Mouse (Mus musculus): ENCODE data around the gene Filip1. TPM values are rescaled to one million over a fixed set of nuclear protein-coding genes. Genes with fewer than 3 reads are reported as not detected.

Filip1 gene
- total and polyA plus RNA-seq, 3 experiments, result not detected

GRCm38 (mm10) chr9:79932578-79932977, 80.1 kb downstream of the Filip1 start:
- DNase-seq (ENCODE audit: low read depth, low spot score), result peak; percentile 49
- no peak overlapping the region for H3K4me3 ChIP-seq (ENCODE audit: control insufficient read depth in 1 of 2, insufficient read depth in 1 of 2, low read depth in 2 of 2, low read length in 2 of 2)
- no peaks in the 10 kb centered on the region for H3K36me3 ChIP-seq (ENCODE audit: control insufficient read depth in 1 of 2, insufficient read depth in 2 of 2, low read length in 2 of 2)
- H3K4me1 ChIP-seq (ENCODE audit: control insufficient read depth in 1 of 2, insufficient read depth in 2 of 2, low read length in 2 of 2), result peaks cover 0 to 2% of the 10 kb centered on the region in 2 experiments; a peak in 1 of 4 replicates
- H3K27me3 ChIP-seq (ENCODE audit: control insufficient read depth in 1 of 2, insufficient read depth in 2 of 2, low read length in 2 of 2), result peaks cover 0 to 1% of the 10 kb centered on the region in 2 experiments; a peak in 1 of 4 replicates
- no peaks in the 10 kb centered on the region for H3K79me2 ChIP-seq (ENCODE audit: control insufficient read depth, insufficient read depth, low read length, poor library complexity)
- no peak overlapping the region for H3K27ac ChIP-seq (ENCODE audit: control insufficient read depth, low read depth, low read length)
- H3K9ac ChIP-seq (ENCODE audit: control insufficient read depth, low read depth, low read length, poor library complexity, severe bottlenecking), result no peak overlapping the region
- H3K9me3 ChIP-seq (replicated peaks; ENCODE audit: insufficient read depth, low read length), result no peaks in the 10 kb centered on the region
- TF ChIP-seq EP300 (IDR thresholded peaks at IDR 0.05; ENCODE audit: low read depth in 1 of 2, low read length in 2 of 2) (0 out of 4 replicates have a peak, but pooled peaks of 1 of the 2 experiments have one; percentile 20), ELF1 (IDR thresholded peaks at IDR 0.05; ENCODE audit: low read depth, low read length) (no peak), TAL1 (IDR thresholded peaks at IDR 0.05; ENCODE audit: low read length) (no peak)

GRCm38 (mm10) chr9:79928092-79928491, 84.6 kb downstream of the Filip1 start:
- Histone ChIP-seq H3K4me3 (ENCODE audit: control insufficient read depth in 1 of 2, insufficient read depth in 1 of 2, low read depth in 2 of 2, low read length in 2 of 2) (no peak overlapping the region), H3K4me1 (ENCODE audit: control insufficient read depth in 1 of 2, insufficient read depth in 2 of 2, low read length in 2 of 2) (peaks cover 0 to 2% of the 10 kb centered on the region in 2 experiments; a peak in 1 of 4 replicates), H3K27ac (ENCODE audit: control insufficient read depth, low read depth, low read length) (no peak overlapping the region), H3K27me3 (ENCODE audit: control insufficient read depth in 1 of 2, insufficient read depth in 2 of 2, low read length in 2 of 2) (no peaks in the 10 kb centered on the region), H3K9me3 (replicated peaks; ENCODE audit: insufficient read depth, low read length) (no peaks in the 10 kb centered on the region), H3K9ac (ENCODE audit: control insufficient read depth, low read depth, low read length, poor library complexity, severe bottlenecking) (no peak overlapping the region), H3K79me2 (ENCODE audit: control insufficient read depth, insufficient read depth, low read length, poor library complexity) (no peaks in the 10 kb centered on the region), H3K36me3 (ENCODE audit: control insufficient read depth in 1 of 2, insufficient read depth in 2 of 2, low read length in 2 of 2) (no peaks in the 10 kb centered on the region)
- TF ChIP-seq NRF1 (IDR thresholded peaks at IDR 0.05; ENCODE audit: insufficient read depth, low read depth, low read length, poor library complexity, severe bottlenecking) (no peak), E2F4 (IDR thresholded peaks at IDR 0.05; ENCODE audit: borderline replicate concordance, low read depth, low read length) (no peak), ELF1 (IDR thresholded peaks at IDR 0.05; ENCODE audit: low read depth, low read length) (no peak), TAL1 (IDR thresholded peaks at IDR 0.05; ENCODE audit: low read length) (no peak), MYC (IDR thresholded peaks at IDR 0.05; ENCODE audit: low read depth, low read length) (no peak), ZNF384 (IDR thresholded peaks at IDR 0.05; ENCODE audit: low read depth, low read length) (no peak), RAD21 (IDR thresholded peaks at IDR 0.05; ENCODE audit: low read depth, low read length) (no peak), MAZ (IDR thresholded peaks at IDR 0.05; ENCODE audit: low read depth, low read length) (no peak), MEF2A (IDR thresholded peaks at IDR 0.05; ENCODE audit: extremely low read depth, insufficient replicate concordance, low read depth, low read length, poor library complexity, severe bottlenecking) (no peak), CHD2 (IDR thresholded peaks at IDR 0.05; ENCODE audit: low read length) (no peak), USF2 (IDR thresholded peaks at IDR 0.05; ENCODE audit: borderline replicate concordance in 1 of 2, insufficient read depth in 1 of 2, low read depth in 1 of 2, low read length in 2 of 2) (no peak), GATA1 (IDR thresholded peaks at IDR 0.05; ENCODE audit: low read depth, low read length) (no peak), MXI1 (IDR thresholded peaks at IDR 0.05; ENCODE audit: low read depth, low read length) (no peak), EP300 (IDR thresholded peaks at IDR 0.05; ENCODE audit: low read depth in 1 of 2, low read length in 2 of 2) (no peak), ZMIZ1 (IDR thresholded peaks at IDR 0.05; ENCODE audit: low read depth, low read length) (no peak), TCF12 (IDR thresholded peaks at IDR 0.05; ENCODE audit: low read depth, low read length) (no peak), ETS1 (IDR thresholded peaks at IDR 0.05; ENCODE audit: low read depth, low read length) (no peak), SIN3A (IDR thresholded peaks at IDR 0.05; ENCODE audit: low read length) (no peak), POLR2AphosphoS5 (IDR thresholded peaks at IDR 0.05; ENCODE audit: borderline replicate concordance, low read depth, low read length) (no peak)
- no peak for DNase-seq (ENCODE audit: low read depth, low spot score)

Data from MEL (cell line).